Mouse (Mus musculus) thymus, postnatal 4 days (tissue): ENCODE results near the gene Ice1.

ENCODE experiments used
- DNase-seq: peaks from one replicate; pipeline ENCODE4 v3.0.0; 2021

Gene Ice1

GRCm38 (mm10) chr13:70553456-70553855 lies 84.0 kb downstream of the Ice1 start:
- DNase-seq: no peak

- no peak for DNase-seq
Measured at GRCm38 (mm10) chr13:70547457-70547856, 90.0 kb downstream of the Ice1 start.

- no peak for DNase-seq
Measured at GRCm38 (mm10) chr13:70545261-70545660, 92.2 kb downstream of the Ice1 start.

- DNase-seq: no peak
Measured at GRCm38 (mm10) chr13:70539842-70540241, 97.6 kb downstream of the Ice1 start.

- no peak for DNase-seq
Measured at GRCm38 (mm10) chr13:70533412-70533811, 104.0 kb downstream of the Ice1 start.

- no peak for DNase-seq
Measured at GRCm38 (mm10) chr13:70532719-70533118, 104.7 kb downstream of the Ice1 start.

- DNase-seq: no peak
Measured at GRCm38 (mm10) chr13:70517651-70518050, 119.8 kb downstream of the Ice1 start.

- no peak for DNase-seq
Measured at GRCm38 (mm10) chr13:70515004-70515403, 122.4 kb downstream of the Ice1 start.

- DNase-seq: no peak
Measured at GRCm38 (mm10) chr13:70510199-70510598, 127.2 kb downstream of the Ice1 start.

- DNase-seq: no peak
Measured at GRCm38 (mm10) chr13:70509375-70510016, 127.9 kb downstream of the Ice1 start.

- no peak for DNase-seq
Measured at GRCm38 (mm10) chr13:70508708-70509374, 128.6 kb downstream of the Ice1 start.
